Mouse (Mus musculus): ENCODE results near the gene Slc24a3. TPM values are rescaled to one million over a fixed set of nuclear protein-coding genes. Genes with fewer than 3 reads are reported as not detected.

The Slc24a3 gene
- total RNA-seq, 4 experiments from 2014 or later, result 6.1 to 18.8 (median 14.4) TPM

DNA sequence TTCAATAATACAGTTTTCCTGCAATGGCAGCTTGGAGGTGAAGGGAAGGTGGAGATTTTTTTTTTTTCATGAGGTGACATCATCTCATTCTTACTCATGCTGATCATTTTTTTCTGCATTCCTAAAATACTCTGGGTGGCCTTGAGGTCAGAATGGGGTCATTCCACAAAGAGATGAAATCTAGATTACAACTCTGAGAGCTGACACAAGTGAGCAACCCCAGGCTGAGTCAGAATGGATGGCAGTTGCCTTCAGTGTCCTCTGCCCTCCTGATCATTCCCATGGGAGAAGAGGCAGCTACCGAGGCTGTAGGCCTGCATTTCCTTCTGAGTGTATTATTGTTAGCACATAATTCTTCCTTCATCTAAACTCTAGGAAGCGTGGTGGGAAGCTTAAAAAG, 116.2 kb downstream of the Slc24a3 start:
- peak; percentile 55 for DNase-seq

DNA sequence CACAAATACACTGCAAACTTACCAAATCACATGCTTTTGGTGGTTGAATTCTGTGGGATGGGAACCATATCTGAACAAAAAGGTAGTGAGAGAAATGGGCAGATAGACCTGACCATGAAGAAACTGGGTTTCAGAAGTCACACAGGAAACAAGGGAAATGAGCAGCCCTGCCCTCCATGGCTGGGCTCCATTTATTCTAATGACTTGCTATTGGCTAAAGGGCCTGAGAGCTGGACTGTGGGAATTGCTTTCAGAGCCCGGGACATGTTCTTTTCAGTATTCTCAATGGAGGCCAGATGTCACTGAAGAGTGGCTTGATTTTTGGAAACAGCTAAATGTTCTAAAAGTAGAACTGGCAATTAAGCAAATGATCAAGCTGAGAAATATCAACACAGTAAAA, 120.9 kb downstream of the Slc24a3 start:
- no peak for DNase-seq

DNA sequence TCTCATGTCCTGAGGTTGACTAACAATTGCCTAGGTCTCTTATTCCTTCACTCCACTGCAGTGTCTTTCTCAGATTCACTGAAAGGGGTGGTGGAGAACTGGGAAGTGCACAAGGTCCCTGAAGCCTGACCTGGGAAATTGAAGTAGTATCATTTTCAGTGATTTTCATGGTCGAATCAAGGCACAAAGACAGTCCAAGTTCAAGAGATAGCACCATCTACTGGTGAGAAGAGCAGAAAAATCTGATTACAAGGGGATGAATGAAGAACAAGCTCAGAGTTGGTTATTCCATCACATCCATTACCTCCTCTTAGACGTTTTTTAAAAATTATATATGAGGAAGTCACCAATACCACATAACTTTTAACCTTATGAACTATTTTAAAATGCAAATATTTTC, 123.9 kb downstream of the Slc24a3 start:
- DNase-seq, result no peak

DNA sequence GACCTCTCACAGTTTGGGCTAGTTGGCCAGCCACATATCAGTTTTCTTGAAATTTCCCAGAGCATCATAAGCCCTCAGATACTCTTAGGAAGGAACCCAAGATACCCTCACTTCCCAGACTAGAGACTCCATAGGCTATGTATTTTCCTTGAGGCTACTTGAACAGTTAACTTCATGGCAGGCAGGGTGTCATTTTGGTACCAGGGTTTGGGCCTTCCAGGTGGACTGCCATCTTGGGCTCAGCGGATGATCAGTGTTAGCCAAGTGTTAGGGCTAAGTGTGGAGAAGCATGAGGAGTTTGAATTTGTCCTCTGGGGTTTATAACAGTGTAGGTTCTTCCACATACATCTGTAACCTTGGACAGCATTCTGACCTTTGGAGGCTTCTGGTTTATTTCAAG, 124.6 kb downstream of the Slc24a3 start:
- DNase-seq, result no peak

DNA sequence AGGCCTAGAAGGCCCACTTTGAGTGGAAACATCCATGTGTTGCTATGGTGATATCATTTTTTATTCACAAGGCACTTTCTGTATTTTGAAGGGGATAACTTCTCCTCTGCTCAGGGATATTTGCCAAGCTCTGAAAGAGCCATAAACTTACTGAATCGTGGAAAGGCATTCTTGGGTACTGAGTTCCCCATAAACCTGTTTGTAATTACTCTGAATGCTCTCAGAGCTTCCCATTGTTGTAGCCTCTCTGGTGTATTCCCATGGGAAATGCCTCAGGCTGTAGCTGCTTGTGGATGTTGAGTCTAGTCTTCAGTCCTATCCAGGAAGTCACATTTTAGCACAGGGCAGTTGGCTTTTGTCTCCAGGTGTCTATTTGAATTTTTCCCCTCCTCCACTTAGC, 125.3 kb downstream of the Slc24a3 start:
- no peak for DNase-seq

DNA sequence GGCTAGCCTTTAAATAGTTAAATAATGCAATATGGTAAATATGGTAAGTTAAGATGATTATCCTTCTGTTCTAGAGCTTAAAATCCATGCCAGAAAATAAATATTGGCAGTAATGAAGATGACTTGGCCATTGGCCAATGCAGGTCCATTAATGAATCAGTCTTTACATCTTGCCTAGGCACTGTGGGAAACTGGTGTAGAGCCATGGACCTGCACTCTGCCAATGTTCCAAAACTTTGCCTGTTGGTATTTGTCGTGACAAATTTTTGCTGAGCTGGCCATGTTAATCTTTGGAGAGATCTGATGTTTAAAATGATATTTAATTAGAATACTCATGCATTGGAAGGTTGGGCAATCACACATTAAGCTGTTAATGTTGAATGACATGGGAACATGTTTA, 129.4 kb downstream of the Slc24a3 start:
- no peak for DNase-seq

DNA sequence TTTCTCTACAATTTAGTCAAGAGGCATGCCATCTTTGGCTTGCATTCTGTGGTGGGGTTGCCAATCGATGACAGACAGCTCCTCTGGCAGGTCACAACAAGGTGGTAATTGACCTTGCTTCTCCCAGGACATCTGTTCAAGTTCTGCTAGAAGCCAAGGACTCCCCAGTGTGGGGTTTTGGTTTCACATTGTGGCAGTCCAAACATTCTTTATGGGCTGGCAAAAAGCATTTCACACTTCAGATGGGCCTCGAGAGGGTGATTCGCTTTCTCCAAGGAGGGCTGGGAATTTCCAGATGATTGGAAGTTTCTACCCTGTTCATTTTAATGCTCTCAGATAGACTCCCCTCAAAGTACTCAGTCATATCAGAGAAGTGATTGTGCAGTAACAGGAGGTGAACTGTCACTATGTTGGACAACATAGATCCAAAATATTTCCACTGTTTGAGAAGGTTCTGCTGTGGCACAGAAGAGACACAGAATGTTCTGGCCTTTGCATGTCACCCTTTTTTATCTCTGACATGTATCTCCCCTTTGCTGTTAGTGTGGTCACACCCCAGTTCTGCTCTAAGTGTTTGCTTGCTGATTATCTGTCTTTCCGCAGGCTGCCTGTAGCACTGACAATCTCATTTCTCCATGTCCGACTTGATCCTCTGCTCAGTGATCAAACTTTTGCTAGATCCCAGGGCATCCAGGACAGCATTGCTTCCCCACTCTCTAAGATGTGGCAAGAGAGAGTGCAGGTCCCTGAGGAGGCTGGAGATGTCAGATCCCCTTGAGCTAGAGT, 132.6 kb downstream of the Slc24a3 start:
- no peak for DNase-seq

DNA sequence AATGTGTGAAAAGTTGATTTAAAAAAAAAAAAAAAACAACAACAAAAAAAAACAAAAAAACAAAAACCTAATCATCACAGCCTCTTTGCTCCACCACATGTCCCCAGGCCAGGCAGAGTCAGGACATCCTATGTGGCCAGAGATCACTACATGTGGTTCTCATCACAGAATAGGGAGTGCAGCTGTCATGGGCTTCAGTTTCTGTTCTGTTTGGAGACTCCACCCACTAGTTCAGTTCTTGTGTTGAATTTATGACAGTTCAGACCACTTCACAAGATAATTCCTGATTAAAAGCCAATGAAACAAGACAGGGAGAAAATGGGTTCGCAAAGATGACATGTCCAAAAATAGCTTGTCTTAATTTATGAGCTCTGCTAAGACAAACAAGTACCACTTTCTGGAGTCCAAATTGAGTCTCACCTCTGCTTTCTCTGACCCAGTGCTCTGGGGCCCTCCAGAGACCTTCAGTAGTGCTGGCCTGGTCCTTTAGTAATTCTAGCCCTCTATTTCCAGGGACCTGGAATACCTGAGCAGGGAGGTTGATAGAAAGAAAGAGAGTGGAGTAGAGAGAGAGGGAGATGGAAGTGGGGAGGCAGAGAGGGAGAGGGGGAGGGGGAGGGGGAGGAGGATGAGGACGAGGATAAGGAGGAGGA, 139.8 kb downstream of the Slc24a3 start:
- DNase-seq, result no peak

DNA sequence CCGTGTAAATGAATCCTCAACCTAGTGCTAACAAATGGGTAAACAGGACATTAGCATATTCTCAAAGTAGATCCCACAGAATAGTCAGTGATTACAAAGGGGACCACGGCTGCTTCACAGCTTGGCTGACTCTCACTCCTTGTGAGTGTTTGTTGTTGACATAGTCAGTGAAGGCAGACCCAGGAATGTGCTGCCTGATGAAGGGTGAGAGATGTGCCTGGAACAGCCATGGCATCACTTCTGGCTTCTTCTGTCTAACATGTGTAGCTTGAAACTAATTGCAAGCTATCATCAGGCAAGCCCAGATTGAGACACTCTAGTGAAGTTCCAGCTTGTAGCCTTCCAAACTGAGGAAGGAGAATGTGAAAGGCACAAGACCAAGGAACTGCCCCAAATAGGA, 151.4 kb downstream of the Slc24a3 start:
- DNase-seq, result no peak

DNA sequence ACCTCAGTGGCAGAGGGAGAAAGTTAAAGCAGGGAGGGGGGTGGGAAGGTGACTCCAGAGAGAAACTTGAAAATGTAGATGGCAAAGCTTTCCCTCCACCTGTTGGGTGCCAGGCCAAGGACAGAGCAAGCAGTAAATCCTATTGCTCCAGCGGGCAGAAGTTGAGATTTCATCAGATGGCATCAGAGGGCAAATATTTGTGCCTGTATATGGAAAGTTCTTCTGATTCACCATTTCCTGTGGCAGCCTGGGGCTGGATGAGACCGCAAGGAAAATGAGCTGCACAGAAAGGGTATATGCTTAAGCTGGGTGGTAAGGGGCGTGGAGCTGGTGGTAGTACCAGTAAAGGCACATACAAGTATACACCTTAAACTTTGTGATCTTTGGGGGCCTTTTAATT, 153.7 kb downstream of the Slc24a3 start:
- DNase-seq, result no peak

DNA sequence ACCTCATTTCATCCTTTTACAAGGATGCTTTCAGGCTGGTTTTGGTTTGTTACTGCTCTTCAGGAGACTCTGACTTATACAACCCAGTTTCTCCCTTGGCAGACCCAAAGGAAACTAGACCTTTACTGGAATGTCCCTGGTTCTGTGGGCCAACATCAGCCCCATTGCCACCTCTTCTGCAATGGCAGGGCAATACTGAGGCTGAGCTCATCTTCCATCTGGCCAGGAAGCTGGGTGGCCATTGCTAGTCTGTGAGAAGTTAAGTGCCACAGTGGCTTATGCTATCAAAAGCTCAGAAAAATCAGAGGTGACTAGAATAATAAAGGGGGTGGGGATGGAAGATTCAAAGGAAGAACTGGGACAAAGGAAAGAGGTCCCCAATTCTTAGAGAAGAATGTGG, 154.2 kb downstream of the Slc24a3 start:
- no peak for DNase-seq

DNA sequence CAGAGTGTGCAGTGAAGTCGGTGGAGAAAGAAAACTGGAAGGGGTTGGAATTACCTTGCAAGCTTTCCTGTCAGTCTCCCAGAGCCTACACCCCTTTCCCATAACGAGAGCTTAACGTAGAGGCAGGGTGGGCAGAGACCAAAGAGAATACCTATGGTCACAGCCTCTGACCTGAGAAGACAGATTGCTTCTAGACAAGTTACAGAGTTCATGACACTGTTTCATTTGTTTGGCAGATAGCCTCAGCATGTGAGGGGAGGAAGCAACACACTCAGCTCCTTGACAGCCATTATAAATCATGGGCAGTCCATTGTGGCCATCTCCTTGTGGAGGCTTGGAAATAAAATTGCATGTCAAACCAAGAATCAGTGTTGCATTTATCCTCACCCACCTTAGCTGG, 156.9 kb downstream of the Slc24a3 start:
- DNase-seq, result no peak

DNA sequence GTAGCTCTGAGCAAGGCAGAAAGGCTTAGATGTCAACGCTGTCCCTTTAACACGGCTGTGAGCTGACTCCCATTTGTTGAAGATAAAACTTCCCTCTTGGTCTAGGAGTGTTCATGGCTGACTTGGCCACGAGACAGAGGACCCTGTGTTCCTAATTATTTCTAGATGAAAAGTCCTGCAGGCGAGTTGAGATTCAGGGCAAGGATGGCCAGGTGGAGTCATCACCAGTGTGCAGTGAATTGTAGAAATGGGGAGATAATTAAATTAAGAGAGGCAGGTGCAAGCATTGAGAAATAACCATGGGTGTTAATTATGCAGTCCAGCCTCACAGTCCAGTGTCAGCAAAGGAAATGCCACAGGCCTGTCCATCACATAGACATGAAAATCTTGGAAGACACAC, 158.3 kb downstream of the Slc24a3 start:
- no peak for DNase-seq

DNA sequence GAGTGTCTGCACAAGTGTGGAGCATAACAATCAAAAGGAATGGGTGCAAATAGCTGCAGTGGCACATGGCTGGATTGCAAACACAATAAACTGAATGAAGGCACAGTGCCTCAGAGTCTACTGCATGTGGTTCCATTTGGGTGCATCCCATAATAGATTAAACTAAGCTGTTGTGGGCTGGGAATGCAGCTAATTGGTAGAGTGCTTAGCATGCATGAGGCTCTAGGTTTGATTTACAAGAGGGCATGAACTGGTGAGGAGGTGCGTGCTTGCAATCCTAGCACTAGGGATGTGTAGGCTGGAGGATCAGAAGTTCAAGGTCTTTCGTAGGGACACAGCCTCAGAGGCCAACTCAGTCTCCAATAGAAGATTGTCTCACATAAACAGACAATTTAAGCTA, 159.0 kb downstream of the Slc24a3 start:
- no peak for DNase-seq

DNA sequence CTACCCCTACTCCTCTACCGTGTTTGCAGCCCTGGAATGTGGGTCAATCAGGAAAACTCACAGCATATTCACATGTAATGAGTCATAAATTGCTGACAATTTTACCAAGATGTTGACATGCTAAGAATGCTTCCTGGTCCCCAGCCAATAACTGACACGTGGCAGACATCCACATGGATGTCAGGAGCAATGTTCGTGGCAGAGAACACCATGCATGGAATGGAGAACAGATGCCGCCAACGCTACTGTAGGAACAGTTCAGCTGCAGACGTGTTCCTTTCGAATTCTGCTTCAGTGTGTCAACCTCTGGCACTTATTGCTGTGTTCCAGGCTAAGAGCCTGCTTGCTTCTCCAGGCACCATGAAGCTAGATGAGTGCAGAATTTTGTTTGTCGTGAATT, 162.2 kb downstream of the Slc24a3 start:
- DNase-seq, result no peak

DNA sequence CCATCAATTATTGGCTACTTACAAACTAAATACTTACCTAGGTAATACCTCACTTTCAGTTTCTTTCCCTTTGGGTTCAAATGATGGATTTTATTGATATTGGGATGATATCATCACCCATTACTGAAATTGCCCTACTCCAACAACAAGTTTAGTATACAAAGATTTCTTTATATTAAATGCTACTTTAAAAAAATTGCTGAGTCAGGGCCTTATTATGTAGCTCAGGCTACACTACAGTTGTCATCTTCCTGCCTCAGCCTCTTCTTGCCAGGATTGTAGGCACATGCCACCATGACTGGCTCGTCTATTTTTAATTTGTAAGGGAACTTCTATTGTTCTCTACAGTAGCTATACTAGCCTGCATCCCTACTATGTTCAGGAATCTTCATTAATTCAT, 164.0 kb downstream of the Slc24a3 start:
- no peak for DNase-seq

DNA sequence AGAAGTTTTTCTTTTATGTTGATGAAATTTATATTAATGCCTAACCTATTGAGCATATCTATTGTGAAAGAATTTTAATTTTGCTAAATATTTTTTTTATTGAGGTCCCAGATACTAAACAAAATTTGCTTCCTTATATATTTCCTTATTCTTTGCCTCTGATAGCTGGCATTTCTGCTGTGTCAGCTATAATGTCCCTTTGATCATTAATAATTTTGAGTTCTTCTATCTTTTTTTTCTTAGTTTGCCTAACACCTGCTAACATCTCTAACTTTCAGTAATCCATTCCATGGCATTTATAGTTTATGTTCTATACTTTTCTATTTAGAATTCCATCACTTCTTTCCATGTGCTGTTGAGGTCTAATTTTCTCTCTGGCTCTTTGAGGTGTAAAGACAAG, 165.9 kb downstream of the Slc24a3 start:
- no peak for DNase-seq

DNA sequence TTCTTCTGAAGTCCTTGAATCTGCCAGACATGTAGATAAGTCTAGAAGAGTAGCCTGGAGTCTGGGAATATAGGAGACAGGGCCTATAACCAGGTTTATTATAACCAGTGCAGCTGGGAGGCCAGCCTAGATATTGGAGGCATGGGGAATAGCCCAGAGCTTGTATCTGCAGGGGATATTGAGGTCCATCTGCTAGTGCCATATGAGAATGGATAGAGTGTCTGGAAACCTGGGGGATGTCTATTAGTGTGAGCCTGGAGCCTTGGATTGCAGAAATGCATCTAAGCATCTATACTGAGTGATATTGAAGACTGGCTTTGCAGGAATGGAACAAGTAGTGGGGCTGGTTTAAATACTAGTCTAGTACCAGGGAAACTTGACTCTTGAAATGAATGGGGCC, 168.9 kb downstream of the Slc24a3 start:
- no peak for DNase-seq

DNA sequence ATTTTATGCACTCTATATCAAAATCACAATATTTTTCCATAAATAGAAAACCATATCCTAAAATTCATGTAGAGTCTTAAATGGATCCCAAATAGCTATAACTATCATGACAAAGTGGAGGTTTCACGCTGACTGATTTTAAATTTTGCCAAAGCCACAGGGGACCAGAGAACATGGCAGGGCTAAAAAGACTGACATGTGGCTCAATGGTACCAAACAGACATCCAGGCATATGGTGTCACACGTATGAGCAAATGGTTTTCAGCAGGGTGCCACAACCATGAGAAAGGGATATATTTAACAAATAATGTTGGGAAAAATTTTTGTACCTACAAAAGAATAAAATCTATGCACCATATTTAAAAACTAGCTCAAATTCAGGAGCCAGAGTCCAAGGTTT, 173.3 kb downstream of the Slc24a3 start:
- DNase-seq, result no peak

DNA sequence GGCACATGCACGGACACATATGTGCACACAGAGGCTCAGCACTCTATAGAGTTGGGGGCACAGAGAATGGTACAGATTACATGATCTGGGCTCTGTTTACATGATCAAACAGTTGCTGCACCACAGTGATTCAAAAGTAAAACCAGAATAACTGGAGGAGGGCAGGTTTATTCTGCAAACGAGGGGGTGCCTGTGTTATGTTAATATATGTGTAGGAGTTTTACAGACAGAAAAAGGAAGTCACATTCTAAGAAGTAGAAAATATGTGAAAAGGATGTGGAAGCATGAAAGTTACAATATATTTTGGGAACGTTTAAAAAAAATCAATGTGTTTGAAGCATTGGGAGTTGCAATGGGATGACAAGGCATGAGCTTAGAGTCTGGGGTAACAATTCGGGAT, 175.4 kb downstream of the Slc24a3 start:
- no peak for DNase-seq

DNA sequence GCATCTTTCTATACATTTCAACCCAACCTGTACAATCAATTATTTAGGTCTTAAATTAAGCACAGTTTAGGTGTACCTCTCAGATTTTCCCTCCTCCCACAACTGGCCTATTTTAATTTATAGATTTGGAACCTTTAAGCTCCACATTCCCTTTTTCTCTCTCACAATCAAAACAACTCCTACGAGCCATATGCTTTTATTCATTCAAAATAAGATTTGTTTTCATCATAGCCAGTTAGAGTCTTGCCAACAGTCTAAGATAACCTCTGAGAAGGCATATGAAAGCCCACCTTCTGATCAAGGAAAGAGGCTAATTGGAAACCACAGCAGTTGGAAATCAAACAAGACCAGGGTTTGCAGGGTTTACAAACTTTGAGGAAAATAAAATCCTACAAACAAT, 177.0 kb downstream of the Slc24a3 start:
- DNase-seq, result no peak

DNA sequence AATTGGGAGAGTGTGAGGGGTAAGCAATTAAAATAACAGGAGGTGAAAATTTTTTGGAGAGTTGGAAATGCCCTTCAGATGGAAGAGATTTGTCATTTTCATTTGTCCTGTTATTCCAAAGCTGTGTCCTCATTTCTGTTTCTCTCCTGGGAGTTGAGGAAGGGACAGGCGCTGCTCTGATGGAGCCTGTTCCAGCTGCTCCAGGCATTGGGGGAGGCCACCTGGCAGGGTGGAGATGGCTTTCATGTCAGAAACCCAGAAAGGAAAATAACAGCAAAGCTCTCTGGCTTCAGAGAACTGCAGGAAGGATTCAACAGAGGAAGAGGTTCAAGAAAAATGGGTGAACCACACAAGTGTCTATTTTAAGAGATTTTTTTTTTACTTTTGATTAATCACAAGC, 186.2 kb downstream of the Slc24a3 start:
- DNase-seq, result no peak

DNA sequence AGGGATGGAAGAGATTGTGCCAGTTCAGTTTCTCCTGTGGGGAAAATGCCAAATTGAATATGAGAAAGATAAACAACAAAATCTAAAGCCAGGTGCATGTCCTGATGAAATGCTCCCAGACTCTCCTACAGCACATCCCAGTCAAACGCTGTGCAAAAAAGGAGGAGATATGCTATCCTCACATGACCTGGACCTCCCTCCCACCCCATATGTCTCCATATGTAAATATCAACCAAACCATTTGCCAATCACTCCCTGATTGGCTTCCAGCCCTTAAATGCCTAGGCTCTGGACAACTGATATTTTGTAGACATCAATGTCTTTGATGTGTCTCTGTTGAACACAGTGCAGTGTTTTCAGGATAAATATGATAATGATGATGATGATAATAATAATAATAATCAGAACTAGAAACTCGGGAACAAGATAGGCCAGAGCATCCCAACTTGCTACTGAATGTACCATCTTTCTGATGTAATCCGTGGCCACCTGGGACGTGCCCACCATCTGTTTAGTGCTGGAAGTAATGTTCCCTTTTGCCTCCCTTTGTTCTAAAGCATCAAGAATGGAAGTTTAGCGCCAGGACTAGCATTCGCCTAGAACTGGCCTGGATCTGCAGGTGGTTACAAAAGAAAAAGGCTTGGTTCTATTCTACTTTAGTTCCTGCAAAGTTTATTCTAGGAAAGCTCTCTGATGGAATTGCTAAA, 190.8 kb downstream of the Slc24a3 start:
- DNase-seq, result no peak

DNA sequence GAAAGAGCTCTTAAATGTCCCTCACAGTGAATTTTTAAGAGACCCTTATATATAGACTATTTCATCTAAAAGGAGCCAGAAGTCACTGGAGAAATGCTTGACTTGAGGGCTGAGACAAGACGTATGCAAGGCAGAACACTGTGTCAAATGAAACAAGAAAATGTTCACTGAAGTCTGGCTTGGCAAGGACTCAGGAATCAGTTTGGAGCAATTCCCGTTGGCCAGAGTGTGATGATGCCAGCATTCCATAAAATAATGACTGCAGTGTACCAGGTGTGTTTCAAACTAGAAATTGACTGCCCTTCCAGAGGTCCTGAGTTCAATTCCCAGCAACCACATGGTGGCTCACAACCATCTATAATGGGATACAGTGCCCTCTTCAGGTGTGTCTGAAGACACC, 196.1 kb downstream of the Slc24a3 start:
- no peak for DNase-seq

Measured in adrenal gland, adult 8-10 months (tissue).